Mouse (Mus musculus) thymus, adult 2 months (tissue): ENCODE data around the gene Cog5.

Experiments
- CTCF ChIP-seq: fragments of 200-500 bp; IDR thresholded peaks from 2 replicates; pipeline ENCODE4 v1.5.1; 2012; ENCODE audit warnings: mild to moderate bottlenecking, control low read depth, low read length, moderate library complexity, borderline replicate concordance; ENCODE audit not compliant: control insufficient read depth, poor library complexity, insufficient read depth; ENCODE audit errors: extremely low read depth
- POLR2A ChIP-seq: fragments of 200-500 bp; IDR thresholded peaks from 2 replicates; pipeline ENCODE4 v1.6.1; 2012; ENCODE audit warnings: mild to moderate bottlenecking, low read length, control low read depth, moderate library complexity; ENCODE audit not compliant: control insufficient read depth, poor library complexity, insufficient read depth; ENCODE audit errors: extremely low read depth

DNA sequence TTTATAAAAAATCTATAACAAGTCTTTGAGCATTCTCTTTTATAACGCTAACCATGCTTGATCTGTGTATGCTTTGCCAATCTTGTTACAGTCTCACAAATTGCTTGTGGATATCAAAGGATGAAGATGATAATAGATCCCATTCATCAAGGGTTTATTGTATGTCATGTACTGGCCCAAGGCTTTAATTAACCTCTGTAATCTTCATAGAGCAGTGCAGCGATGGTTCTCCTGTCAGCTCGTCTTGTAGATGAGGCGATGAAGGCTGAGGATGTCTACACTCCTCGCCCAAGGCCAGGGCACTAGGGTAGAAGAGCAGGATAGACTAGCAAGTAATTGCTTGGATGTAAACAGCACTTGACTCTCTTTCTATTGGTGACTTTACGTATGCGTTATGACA, 164.9 kb downstream of the Cog5 start:
- TF ChIP-seq CTCF (no peak), POLR2A (no peak)
